Mouse (Mus musculus) adrenal gland, adult 8-10 months (tissue): ENCODE data around the gene Soat2. TPM values are rescaled to one million over a fixed set of nuclear protein-coding genes. Genes with fewer than 3 reads are reported as not detected.

Experiments
- DNase-seq: peaks from one replicate; pipeline ENCODE4 v3.0.0; 2022
- total RNA-seq, 4 experiments: library from RNA; stranded (reverse); gene quantifications; 2 replicates each; pipeline ENCODE4 v1.2.4; 2022

Soat2 gene
- total RNA-seq, 4 experiments from 2014 or later, result 0.15 to 0.43 (median 0.26) TPM

- DNase-seq, result peak; percentile 76
These were observed 35.6 kb upstream of the Soat2 start for GRCm38 (mm10) chr15:102114651-102115260.

- no peak for DNase-seq
These were observed 34.5 kb upstream of the Soat2 start for GRCm38 (mm10) chr15:102115731-102116231.

- DNase-seq, result no peak
These were observed 33.4 kb upstream of the Soat2 start for GRCm38 (mm10) chr15:102116753-102117415.

GRCm38 (mm10) chr15:102117461-102118443, 32.6 kb upstream of the Soat2 start:
- peak; percentile 31 for DNase-seq

GRCm38 (mm10) chr15:102118591-102118990, 31.7 kb upstream of the Soat2 start:
- no peak for DNase-seq

- no peak for DNase-seq
These were observed 31.1 kb upstream of the Soat2 start for GRCm38 (mm10) chr15:102119121-102119830.

- DNase-seq, result no peak
These were observed 30.5 kb upstream of the Soat2 start for GRCm38 (mm10) chr15:102119831-102120170.

- DNase-seq, result no peak
These were observed 29.8 kb upstream of the Soat2 start for GRCm38 (mm10) chr15:102120530-102120929.

- DNase-seq, result peak; percentile 78
These were observed 24.0 kb upstream of the Soat2 start for GRCm38 (mm10) chr15:102126303-102126702.

GRCm38 (mm10) chr15:102133314-102133713, 17.0 kb upstream of the Soat2 start:
- DNase-seq, result no peak

- no peak for DNase-seq
These were observed 15.6 kb upstream of the Soat2 start for GRCm38 (mm10) chr15:102134709-102135108.

GRCm38 (mm10) chr15:102135522-102136128, 14.7 kb upstream of the Soat2 start:
- no peak for DNase-seq

- DNase-seq, result peak; percentile 96
These were observed 14.1 kb upstream of the Soat2 start, which contains the start of gene Spryd3 for GRCm38 (mm10) chr15:102136129-102136758. Gene Spryd3, minus strand, starts transcription at chr15:102136234.

- DNase-seq, result no peak
These were observed 9.2 kb upstream of the Soat2 start for GRCm38 (mm10) chr15:102141120-102141519.

- DNase-seq, result no peak
These were observed 7.1 kb upstream of the Soat2 start for GRCm38 (mm10) chr15:102142914-102143912.

- no peak for DNase-seq
These were observed 6.0 kb upstream of the Soat2 start, which contains the start of gene Igfbp6 for GRCm38 (mm10) chr15:102144274-102144711. Gene Igfbp6, plus strand, starts transcription at chr15:102144362.

- DNase-seq, result no peak
These were observed 5.6 kb upstream of the Soat2 start for GRCm38 (mm10) chr15:102144726-102145125.

GRCm38 (mm10) chr15:102145330-102145729, 5.0 kb upstream of the Soat2 start:
- DNase-seq, result peak; percentile 75

GRCm38 (mm10) chr15:102146089-102146488, 4.2 kb upstream of the Soat2 start:
- DNase-seq, result no peak

- no peak for DNase-seq
These were observed 3.4 kb upstream of the Soat2 start for GRCm38 (mm10) chr15:102146882-102147281.
